Mouse (Mus musculus): ENCODE measurements around the gene Zic3.

Zic3 gene

GRCm38 (mm10) chrX:58022400-58022799, at the start of gene Zic3:
Gene Zic3 (plus strand): TSS chrX:58022700.
- TF ChIP-seq GATA4 (IDR thresholded peaks at IDR 0.05; ENCODE audit: insufficient replicate concordance, low read length): no peak

- no peak for TF ChIP-seq GATA4 (IDR thresholded peaks at IDR 0.05; ENCODE audit: insufficient replicate concordance, low read length)
Observed at GRCm38 (mm10) chrX:57982351-57982750, 40.1 kb upstream of the Zic3 start.

GRCm38 (mm10) chrX:57987455-57988109, 34.9 kb upstream of the Zic3 start:
- no peak for TF ChIP-seq GATA4 (IDR thresholded peaks at IDR 0.05; ENCODE audit: insufficient replicate concordance, low read length)

GRCm38 (mm10) chrX:58013391-58013790, 9.1 kb upstream of the Zic3 start:
- TF ChIP-seq GATA4 (IDR thresholded peaks at IDR 0.05; ENCODE audit: insufficient replicate concordance, low read length): no peak

GRCm38 (mm10) chrX:58014093-58014492, 8.4 kb upstream of the Zic3 start:
- TF ChIP-seq GATA4 (IDR thresholded peaks at IDR 0.05; ENCODE audit: insufficient replicate concordance, low read length): no peak

GRCm38 (mm10) chrX:58014761-58015160, 7.7 kb upstream of the Zic3 start:
- no peak for TF ChIP-seq GATA4 (IDR thresholded peaks at IDR 0.05; ENCODE audit: insufficient replicate concordance, low read length)

GRCm38 (mm10) chrX:58015336-58015945, 7.1 kb upstream of the Zic3 start:
- TF ChIP-seq GATA4 (IDR thresholded peaks at IDR 0.05; ENCODE audit: insufficient replicate concordance, low read length): no peak

- no peak for TF ChIP-seq GATA4 (IDR thresholded peaks at IDR 0.05; ENCODE audit: insufficient replicate concordance, low read length)
Observed at GRCm38 (mm10) chrX:58018720-58019119, 3.8 kb upstream of the Zic3 start.

GRCm38 (mm10) chrX:58019257-58019953, 3.1 kb upstream of the Zic3 start:
- TF ChIP-seq GATA4 (IDR thresholded peaks at IDR 0.05; ENCODE audit: insufficient replicate concordance, low read length): no peak

- no peak for TF ChIP-seq GATA4 (IDR thresholded peaks at IDR 0.05; ENCODE audit: insufficient replicate concordance, low read length)
Observed at GRCm38 (mm10) chrX:58027631-58028030, 5.1 kb downstream of the Zic3 start.

- TF ChIP-seq GATA4 (IDR thresholded peaks at IDR 0.05; ENCODE audit: insufficient replicate concordance, low read length): no peak
Observed at GRCm38 (mm10) chrX:58028082-58028481, 5.6 kb downstream of the Zic3 start.

- TF ChIP-seq GATA4 (IDR thresholded peaks at IDR 0.05; ENCODE audit: insufficient replicate concordance, low read length): no peak
Observed at GRCm38 (mm10) chrX:58028858-58029257, 6.4 kb downstream of the Zic3 start.

- TF ChIP-seq GATA4 (IDR thresholded peaks at IDR 0.05; ENCODE audit: insufficient replicate concordance, low read length): no peak
Observed at GRCm38 (mm10) chrX:58030100-58030834, 7.8 kb downstream of the Zic3 start.

- TF ChIP-seq GATA4 (IDR thresholded peaks at IDR 0.05; ENCODE audit: insufficient replicate concordance, low read length): no peak
Observed at GRCm38 (mm10) chrX:58030835-58031670, 8.6 kb downstream of the Zic3 start.
